Mouse (Mus musculus): ENCODE data around the gene Rnf217.

Gene Rnf217

DNA sequence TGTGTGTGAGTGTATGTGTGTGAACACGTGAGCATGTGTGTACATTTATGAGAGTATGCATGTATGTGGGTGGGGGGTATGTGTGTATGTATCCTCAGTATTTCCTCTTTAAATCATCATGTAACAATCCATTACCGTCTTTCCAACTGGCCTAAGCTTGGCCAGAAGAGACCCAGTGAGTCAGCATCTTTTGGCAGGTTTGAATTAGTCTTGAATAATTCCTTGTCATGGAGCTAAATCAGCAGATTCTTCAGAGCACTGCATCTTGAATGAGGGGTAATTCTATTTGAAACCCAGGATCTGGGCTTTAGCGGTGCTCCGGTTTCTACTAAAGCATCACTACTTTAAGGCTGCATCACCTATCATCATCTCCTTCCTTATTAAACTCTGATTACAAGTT is 55.7 kb downstream of the Rnf217 start:
- DNase-seq (ENCODE audit: inconsistent ontology term): peak; percentile 25

DNA sequence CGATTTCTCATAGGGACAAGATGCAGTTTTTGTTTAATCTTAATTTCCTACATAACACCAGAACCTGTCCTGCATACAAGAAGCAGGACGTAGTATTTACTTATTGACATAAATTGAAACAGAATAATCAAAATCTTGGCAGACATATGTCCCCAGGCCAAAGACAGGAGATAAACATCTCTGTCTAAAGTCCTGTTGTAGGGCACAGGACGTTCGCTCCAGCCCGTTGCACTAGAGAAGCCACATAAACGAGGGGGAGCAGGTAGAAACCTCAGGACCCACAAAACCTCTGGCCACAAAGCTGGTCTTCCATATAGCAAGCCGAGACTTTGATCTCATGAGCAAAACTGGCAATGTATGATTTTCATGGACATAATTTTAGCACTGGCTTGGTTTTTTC is 57.1 kb downstream of the Rnf217 start:
- DNase-seq (ENCODE audit: inconsistent ontology term): no peak

DNA sequence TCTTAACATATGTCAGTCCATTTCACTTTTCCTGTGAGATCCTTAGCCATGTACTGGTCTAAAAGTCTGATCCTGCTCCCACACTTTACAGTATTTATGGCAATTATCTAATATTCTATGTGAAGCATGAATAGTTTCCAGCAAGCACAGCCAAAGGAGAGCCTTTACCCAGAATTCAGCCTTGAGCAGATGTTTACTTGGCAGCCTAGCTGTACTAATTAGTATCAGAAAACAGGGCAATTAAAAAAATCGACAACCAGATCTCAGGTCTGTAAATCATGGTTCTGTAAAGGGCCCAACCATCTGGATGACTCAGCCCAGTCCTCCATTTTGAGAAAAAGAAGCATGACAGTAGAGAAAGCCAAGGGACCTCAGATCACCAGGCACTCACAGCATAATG is 57.6 kb downstream of the Rnf217 start:
- DNase-seq (ENCODE audit: inconsistent ontology term): peak; percentile 51

DNA sequence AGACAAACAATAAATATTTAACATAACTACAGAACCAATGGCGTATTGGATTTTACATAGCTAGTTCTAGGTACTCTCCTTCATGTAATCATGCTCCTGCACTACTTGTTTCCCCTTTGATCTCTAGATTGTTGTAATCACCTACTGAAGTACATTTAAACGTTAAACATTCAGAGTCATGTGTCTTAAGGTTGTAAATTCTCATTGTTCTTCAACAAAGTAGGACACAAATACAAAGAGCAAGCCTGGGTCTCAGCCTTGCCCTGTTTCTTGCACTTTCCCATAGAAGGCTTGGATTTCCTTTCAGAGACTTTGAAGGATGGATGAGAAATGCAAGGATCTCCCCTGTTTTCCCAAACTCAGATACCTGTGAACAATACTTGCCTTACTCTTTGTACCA is 61.8 kb downstream of the Rnf217 start:
- DNase-seq (ENCODE audit: inconsistent ontology term): no peak

DNA sequence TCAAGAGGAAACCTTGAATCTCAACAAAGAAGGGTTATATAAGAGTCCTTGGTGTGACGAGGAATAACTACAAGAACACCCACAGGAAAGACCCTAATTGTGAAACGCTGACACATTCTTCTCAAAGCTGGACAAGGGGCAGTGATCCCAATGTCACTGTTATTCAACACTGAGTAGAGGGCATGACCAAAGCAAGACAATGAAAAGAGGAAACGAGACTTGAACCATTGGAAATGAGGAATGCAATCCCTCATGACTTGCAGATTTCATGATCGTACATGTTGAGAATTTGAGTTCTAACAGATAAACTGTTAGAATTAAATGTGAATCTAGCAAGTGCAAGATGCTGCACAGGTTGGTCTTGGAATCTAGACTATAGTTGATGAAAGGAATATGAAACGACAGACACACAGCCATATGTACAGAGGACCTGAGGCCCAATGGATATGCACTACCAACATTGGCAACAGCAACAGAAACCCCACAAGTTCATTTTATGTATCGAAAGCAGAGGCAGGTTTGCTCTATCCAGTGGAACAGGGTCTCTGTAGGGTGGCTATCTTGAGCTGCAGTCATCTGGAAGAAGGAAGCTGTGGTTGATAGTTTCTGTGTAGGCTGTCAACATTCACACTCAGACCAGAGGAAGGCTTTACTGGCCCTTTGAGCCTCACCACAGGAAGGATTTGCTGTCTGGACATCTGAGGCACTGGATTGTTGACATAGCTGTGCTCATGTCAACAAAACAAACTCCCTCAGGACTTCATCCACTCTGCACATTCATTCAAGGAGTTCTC is 64.6 kb downstream of the Rnf217 start:
- no peak for DNase-seq (ENCODE audit: inconsistent ontology term)

DNA sequence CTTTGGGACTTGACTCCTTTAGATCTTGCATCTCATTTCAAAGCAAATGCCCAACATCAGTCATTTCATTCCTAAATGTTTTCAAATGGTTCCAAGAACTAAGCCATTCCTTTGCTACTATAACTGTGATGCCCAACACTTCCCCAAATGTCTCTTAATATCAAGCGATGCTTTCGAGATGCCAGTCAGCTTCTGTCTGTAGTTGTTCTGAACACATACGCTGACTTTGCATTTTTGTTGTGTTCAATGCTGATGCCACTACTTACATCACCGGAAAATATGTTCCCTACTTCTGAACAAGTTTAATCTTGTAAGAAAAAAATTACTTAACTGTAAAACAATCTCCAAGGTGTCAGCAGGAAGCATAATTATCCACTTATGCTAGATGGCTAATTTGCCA is 68.5 kb downstream of the Rnf217 start:
- DNase-seq (ENCODE audit: inconsistent ontology term): no peak

DNA sequence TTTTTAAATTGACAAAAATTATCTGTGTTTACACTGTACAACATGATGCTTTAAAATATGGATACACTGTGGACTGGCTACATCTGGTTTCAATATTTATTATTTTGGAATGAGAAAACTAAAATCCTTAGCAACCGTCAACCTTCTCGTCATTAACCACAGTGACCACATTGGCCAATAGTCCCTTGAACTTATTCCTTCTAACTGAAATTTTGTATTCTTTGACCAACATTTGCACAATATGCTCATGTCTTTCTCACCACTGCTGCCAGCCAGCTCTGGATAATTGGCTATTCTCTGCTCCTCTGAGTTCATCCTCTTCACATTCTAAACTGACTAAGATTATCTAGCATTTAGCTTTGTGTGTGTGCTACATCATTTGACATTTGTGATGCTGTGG is 69.6 kb downstream of the Rnf217 start:
- no peak for DNase-seq (ENCODE audit: inconsistent ontology term)

DNA sequence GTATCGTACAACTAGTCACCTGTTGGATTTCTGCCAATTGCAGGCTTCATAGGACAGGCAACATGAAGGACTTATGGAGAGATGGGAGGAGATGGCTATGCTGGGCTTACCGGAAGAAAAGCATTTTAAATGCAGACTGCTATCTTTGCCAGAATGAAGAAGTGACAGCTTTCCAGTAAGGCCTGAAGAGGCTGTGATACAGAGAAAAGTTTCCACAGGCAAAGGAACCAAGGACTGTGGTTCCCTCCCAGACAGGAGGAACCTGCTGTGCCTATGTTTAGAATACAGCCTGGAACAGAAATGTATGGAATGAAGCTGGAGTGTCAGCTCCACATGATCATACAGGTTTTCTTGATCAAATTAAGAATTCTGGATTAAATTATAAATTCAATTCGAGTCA is 70.3 kb downstream of the Rnf217 start:
- DNase-seq (ENCODE audit: inconsistent ontology term): no peak

DNA sequence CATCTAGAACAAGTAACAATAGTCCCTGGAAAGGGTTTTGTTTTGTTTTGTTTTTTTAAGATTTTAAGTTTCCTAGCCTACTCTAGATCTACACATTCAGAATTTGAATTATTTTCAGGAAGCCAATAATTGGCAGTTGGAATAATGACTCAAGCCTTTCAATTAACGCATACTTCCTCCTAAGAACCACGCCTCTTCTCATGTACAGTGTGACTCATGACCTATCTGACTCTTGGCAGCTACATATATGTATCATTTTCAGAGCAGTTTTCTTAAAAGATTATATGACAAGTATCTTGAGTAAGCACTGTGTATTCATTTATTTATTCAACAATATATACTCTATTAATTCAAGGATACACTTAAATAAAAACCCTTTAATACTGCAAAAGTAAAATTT is 70.7 kb downstream of the Rnf217 start:
- DNase-seq (ENCODE audit: inconsistent ontology term): no peak

DNA sequence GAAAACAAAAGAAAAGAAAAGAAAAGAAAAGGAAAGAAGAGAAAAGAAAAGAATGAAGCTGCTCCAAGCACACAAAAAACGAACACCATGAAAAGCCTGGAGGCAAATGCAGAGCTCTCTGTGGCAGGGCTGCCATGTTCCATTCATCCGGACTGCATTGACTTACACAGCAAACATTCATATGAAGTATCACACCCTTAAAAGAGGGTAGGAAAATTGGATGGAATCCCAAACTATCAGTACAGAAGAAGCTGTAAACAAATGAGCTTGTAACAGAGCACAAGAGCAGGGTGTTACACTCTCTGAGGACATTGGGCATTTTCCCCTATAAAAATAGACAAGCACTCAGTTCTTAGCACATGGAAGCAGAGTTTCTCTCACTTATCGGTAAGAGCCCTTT is 71.8 kb downstream of the Rnf217 start:
- DNase-seq (ENCODE audit: inconsistent ontology term): no peak

DNA sequence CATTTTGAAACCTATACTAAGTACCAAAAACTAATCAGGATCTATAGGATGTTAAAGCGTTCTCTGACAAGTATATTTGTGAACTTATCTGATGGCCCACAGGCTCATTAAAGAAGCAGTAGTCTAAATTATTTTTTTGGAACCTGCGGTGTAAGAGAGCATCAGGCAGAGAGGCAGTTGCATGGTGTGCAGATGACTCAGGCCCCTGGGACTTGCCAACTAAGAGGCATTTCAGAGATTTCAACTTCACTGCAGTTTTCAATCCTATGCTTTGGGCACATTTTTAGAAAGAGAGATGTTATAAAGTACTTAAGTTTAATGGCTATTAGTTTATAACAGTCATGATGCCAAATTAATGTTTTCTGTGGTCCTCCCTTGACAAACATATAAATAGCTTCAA is 73.9 kb downstream of the Rnf217 start:
- DNase-seq (ENCODE audit: inconsistent ontology term): no peak

DNA sequence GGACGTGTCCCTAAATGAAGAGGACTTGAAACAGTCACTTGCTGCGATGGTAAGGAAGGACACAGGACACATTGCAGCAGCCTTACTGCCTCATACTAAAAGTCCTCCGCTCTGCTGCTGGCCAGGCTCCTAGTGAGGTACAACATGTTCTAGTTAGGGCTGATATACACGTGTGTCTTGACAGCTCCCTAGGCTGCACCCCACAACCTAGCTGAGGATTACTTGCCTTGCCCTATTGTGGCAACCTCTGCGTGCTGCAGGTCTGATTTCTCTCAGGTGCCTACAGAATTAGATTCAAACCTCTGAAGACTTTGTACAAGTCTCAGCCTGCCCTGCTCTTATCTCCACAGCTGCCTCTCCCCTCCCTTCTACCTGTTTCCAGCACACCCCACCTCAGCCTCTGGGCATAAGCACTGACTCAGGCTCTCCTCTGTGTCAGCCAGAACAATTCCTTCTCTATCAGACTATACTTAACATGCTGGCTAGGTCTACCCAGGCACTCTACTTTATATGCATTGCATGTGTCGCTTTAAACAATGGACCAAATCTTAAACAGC is 75.6 kb downstream of the Rnf217 start:
- no peak for DNase-seq (ENCODE audit: inconsistent ontology term)

DNA sequence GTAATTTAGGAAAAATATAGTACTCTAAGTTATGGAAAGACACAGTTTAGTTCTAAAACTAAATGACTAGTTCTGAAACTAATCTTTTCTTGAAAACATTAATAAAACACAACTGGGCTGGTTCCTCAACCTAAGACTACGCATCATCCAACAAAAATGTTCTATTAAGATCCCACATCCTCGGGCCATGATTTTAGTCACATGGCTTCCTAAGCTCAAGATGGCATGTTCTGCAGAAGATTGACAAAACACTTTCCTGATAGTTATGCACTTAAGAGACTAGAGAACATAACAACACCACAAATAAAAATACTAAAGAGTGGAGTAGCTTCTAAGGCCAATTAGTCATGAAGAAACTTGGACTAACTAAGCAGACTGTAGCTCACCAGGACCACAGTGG is 76.2 kb downstream of the Rnf217 start:
- no peak for DNase-seq (ENCODE audit: inconsistent ontology term)

DNA sequence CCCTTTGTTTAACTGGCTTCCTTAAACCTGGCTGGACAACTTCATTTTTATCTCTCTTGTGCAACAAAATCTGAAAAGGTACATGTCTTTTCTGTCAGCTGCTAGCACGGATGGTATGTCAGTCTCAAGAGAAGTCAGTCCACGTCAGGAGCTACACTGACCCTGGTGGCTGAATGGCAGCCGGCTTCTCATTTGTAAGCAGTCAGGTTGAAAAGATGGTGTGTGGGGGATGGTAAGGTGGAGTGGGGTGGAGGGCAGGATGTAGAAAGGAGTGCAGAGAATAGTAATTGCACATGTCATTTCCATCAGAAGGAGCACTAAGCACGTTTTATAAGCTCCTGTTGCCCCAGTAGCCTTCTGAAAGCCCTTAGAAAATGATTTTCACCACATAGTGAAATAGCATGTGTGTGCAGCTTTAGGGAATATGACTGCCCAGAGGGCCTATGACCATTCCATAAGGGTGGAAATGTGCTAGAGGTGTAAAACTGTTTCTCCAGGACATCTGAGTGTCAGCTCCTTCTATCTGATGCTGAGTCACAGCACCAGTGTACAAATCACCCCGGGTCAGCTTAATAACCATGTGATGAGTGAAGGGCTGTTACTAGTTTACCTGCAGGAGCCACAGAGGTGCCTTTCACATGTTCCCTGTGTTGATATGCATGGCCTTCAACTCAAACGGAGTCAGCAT is 80.5 kb downstream of the Rnf217 start:
- no peak for DNase-seq (ENCODE audit: inconsistent ontology term)

DNA sequence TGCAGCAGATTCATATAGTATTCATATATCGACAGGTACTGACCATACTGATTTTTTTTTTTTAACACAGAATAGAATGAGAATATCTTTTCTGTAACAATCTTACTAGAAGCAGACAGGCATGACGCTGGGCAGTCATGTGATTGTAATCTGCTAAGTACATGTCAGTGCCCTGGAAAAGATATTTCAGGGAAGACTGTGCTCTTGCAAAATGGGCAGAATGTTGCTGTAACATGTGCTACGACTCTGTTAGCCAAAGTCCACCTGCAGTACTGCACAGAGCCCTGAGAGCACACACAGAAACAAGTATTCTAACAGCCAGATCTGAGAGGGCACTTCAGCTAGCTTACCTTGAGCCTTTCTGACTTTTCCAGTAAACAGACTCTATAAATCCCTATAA is 83.3 kb downstream of the Rnf217 start:
- DNase-seq (ENCODE audit: inconsistent ontology term): no peak

DNA sequence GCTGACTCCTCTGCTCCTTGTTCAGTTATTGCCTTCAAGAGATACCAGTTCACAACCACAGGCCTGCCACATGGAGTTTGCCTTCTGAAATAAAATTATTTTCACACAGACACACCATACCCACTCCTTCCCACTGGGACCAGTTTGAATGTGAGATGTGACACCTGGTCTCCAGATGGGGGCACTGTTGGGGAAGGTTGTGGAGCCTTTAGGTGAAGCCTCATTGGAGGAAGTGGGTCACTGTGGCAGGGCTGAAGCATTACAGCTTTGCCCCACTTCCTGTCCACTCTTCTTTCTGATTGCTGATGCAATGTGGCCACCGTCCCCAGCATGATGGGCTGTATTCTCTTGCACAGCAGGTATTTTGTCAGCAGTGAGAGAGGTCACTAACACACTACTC is 89.6 kb downstream of the Rnf217 start:
- DNase-seq (ENCODE audit: inconsistent ontology term): no peak

DNA sequence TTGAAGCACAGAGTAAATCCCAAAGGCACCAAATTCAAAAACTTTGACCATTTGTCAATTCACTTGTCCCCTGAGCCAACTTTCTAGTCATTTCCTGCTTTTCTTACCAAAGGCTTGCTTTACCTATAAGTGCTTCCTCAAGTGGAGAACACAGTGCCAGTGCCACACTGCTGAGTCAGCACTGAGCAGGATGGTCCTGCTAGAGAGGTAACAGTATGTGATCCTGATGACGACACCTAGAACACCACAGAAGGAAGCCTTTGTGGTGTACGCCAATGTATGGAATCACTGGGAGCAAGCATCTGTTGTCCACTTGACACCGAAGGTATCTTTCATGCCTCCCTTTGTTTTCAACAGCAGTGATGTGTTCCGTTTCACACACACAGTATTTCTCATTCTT is 90.8 kb downstream of the Rnf217 start:
- DNase-seq (ENCODE audit: inconsistent ontology term): no peak

DNA sequence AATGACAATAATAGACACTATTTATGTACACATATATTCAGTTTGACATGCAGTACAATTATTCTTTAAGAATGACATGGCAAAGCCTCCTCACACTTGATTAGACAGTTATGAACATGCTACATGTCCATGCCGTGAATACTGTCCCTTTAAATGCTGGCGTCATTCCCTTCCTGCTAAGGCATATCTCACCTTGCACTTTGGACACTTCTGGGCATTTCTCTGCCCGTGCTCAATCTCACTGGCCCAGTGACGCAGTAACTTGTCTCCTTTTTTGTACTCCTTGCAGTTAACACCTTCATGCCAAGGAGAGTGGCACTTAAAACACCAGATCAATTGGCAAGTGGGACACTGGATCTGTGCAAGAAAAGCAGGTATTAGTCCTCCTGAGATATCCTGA is 91.8 kb downstream of the Rnf217 start:
- DNase-seq (ENCODE audit: inconsistent ontology term): no peak

DNA sequence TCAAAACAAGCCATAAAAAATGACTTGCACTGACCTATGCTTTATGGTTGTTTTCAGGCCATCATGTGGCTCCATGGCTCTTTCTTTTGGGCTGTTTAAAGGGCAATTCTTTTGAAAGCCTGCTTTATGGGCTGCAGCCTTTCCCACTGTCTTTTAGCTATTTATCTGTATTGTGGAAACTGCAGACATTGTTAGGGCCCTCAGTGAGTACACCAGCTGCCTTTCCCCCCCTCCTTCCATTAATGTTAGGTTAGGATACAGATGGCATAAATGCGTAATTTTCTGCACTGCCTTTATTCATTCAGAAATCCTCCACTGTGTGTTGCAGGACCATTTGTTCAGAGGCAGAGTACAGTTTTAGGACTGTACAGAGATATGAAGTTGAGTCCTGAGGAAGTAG is 93.1 kb downstream of the Rnf217 start:
- DNase-seq (ENCODE audit: inconsistent ontology term): no peak

DNA sequence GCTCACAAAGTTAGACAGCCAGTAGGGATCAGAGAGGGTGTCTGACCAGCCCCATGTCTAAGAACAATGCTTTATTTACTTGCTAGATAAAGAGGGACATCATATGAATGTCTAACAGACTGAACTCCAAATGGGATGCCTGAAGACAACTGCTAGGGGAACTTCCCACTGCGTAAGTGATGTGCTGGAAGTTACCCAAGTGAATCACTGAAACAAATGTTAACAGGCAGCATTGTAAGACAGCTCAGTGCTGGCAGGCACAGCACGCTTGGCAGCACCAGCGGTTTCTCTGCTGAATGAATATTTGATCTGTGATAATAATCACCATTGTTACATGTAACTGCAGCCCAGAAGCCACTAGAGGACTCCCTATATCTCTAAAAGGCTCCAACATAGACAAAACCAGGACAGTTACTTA is 104.8 kb downstream of the Rnf217 start:
- DNase-seq (ENCODE audit: inconsistent ontology term): peak; percentile 93

DNA sequence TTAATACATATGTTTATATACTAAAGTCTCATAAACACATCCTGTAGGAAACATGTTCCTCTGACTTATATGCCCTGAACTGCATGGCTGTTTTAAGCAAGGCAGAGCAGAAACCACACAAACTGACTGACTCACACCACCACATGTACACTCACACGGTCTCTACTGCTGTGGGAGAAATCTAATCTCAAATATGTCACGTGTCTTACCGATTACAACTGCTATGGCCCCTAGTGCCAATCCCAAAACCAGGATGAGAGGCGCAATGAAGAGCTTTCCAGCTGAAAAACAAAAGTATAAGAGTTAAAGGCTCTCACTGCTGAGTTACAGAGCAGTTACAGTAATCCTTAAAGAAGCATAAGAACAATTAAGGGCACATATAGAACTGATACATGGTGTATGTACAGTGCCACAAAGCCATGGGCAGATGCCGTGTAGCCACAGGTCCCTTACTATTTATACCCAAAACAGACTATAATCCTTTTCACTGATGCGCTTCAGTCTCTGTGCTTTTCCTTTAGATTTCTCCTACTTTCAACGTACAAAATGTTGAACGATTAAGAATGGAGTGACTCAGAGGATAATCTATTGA is 105.3 kb downstream of the Rnf217 start:
- no peak for DNase-seq (ENCODE audit: inconsistent ontology term)

DNA sequence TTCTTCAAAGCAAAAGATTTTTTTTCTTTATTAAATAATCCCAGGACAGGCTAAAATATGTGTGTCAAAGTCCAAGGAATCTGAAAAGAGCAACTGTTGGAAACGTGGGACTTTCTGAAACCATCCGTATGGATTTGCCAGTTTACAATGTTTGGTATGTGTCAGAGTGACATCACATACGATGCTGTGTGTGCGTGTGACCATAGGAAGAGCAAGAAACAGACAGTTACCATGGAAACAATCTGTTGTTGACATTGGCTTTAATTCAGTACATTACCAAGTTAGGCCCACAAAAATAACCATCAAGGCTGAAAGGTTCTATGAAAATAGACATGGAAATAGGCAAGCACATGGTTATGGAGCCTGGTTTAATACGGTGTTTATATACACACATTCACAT is 107.3 kb downstream of the Rnf217 start:
- no peak for DNase-seq (ENCODE audit: inconsistent ontology term)

DNA sequence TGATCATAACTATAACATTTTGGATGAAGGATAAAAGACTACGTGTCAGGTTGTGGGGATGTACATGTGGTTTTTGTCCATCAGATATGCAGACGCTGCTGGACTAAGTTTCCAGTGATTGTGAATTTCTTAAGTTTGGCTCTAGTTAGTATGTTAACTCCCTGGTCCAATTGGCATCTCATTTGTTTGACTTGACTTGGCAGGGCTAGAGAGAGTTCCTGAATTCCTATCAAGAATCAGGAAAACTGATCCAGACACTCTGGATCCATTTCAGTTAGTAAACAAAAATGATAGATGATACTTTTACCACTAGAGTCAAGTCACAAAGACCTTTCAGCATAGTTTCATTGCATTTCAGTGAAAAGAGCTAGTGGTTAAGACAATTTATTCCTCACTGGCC is 112.1 kb downstream of the Rnf217 start:
- no peak for DNase-seq (ENCODE audit: inconsistent ontology term)

All from Muller cell, postnatal 12 days (primary cell).